Mouse (Mus musculus) Patski (cell line): ENCODE results near the gene Pcolce2. TPM values are rescaled to one million over a fixed set of nuclear protein-coding genes. Genes with fewer than 3 reads are reported as not detected.

Experiments used
- ATAC-seq: fragments of 100-300 bp; one replicate; pipeline ENCODE4 v1.8.0; 2021
- CTCF ChIA-PET: fragments of 350-600 bp; sonication (Branson Sonifier 250); formaldehyde crosslinking; loops from one replicate; lab custom pipeline; 2022; ENCODE audit warnings: inconsistent platforms; lab: Charles Lee
- POLR2A ChIA-PET: fragments of 350-600 bp; sonication (Branson Sonifier 250); formaldehyde crosslinking; loops from one replicate; lab custom pipeline; 2022; ENCODE audit warnings: antibody characterized with exemption, inconsistent platforms; lab: Charles Lee
- DNase-seq: peaks from one replicate; pipeline ENCODE4 v3.0.0-alpha.2; 2011; ENCODE audit warnings: low read depth, low spot score
- H3K27me3 ChIP-seq: fragments of 371-371 bp; one replicate; pipeline ENCODE4 v1.5.1; 2021
- CTCF ChIP-seq: fragments of 100-300 bp; IDR thresholded peaks from one replicate; pipeline ENCODE4 v1.5.1; 2021
- in situ Hi-C: fragments of 300-500 bp; cut with MboI; formaldehyde crosslinking; loops from 3 replicates; pipeline ENCODE4 v1.11.1; 2018; ENCODE audit warnings: low pct_unique_long_range_greater_than_20kb, mixed read lengths
- polyA plus RNA-seq: library from polyadenylated mRNA; unstranded; gene quantifications from one replicate; pipeline ENCODE4 v1.2.3, GENCODE M21; 2021

The Pcolce2 gene
- polyA plus RNA-seq, 1 experiment from 2014 or later, result 6.0 TPM

GRCm38 (mm10) chr9:95676021-95676420 is 38.6 kb downstream of the Pcolce2 start:
- in situ Hi-C loops, result loop anchor here (25.0 kb wide), 1 partner anchor 939 kb away; no protein-coding TSS in a partner anchor
- ChIA-PET POLR2A (interaction anchor here (1.0 kb wide), 1 partner anchor 14 kb away, joined by 3 read pairs; no protein-coding TSS in a partner anchor), CTCF (interaction anchor here (0.9 to 1.3 kb wide), 5 partner anchors 13 to 136 kb away, joined by 3 read pairs; no protein-coding TSS in a partner anchor)
- H3K27me3 ChIP-seq, result no peaks in the 10 kb centered on the region
- ATAC-seq, result no peak
- no peak for DNase-seq
- peak; percentile 47 for TF ChIP-seq CTCF

- no peak for DNase-seq
Measured at GRCm38 (mm10) chr9:95679966-95680365, 42.6 kb downstream of the Pcolce2 start.

GRCm38 (mm10) chr9:95680691-95681090 is 43.3 kb downstream of the Pcolce2 start:
- ChIA-PET POLR2A (no interaction called here), CTCF (interaction anchor here (1.6 kb wide), 1 partner anchor 8 kb away, joined by 7 read pairs; no protein-coding TSS in a partner anchor)
- H3K27me3 ChIP-seq, result no peaks in the 10 kb centered on the region
- no peak for ATAC-seq
- no peak for DNase-seq
- TF ChIP-seq CTCF, result no peak
- in situ Hi-C loops, result loop anchor here (25.0 kb wide), 1 partner anchor 943 kb away; no protein-coding TSS in a partner anchor

More at GRCm38 (mm10) chr9:95679966-95680365, 42.6 kb downstream of the Pcolce2 start:
- CTCF ChIA-PET, result interaction anchor here (1.6 kb wide), 1 partner anchor 9 kb away, joined by 7 read pairs; no protein-coding TSS in a partner anchor
- in situ Hi-C loops, result loop anchor here (25.0 kb wide), 1 partner anchor 943 kb away; no protein-coding TSS in a partner anchor
- POLR2A ChIA-PET, result no interaction called here
- no peaks in the 10 kb centered on the region for H3K27me3 ChIP-seq
- no peak for TF ChIP-seq CTCF
- no peak for ATAC-seq

- H3K27me3 ChIP-seq, result no peaks in the 10 kb centered on the region
- TF ChIP-seq CTCF, result no peak
- in situ Hi-C loops, result loop anchor here (25.0 kb wide), 1 partner anchor 949 kb away; no protein-coding TSS in a partner anchor
- POLR2A ChIA-PET, result no interaction called here
- CTCF ChIA-PET, result no interaction called here
- DNase-seq, result peak; percentile 38
- ATAC-seq, result peak; percentile 67
Measured at GRCm38 (mm10) chr9:95685660-95686440, 48.4 kb downstream of the Pcolce2 start.

GRCm38 (mm10) chr9:95688064-95688463 is 50.7 kb downstream of the Pcolce2 start:
- in situ Hi-C loops, result loop anchor here (25.0 kb wide), 1 partner anchor 951 kb away; no protein-coding TSS in a partner anchor
- POLR2A ChIA-PET, result no interaction called here
- CTCF ChIA-PET, result interaction anchor here (0.9 to 1.8 kb wide), 7 partner anchors 8 to 168 kb away, joined by 3 to 7 read pairs (median 3); no protein-coding TSS in a partner anchor
- ATAC-seq, result no peak
- peak; percentile 67 for TF ChIP-seq CTCF
- H3K27me3 ChIP-seq, result no peaks in the 10 kb centered on the region
- no peak for DNase-seq

- in situ Hi-C loops, result loop anchor here (5.0 to 25.0 kb wide), 2 partner anchors 161 to 956 kb away; no protein-coding TSS in a partner anchor
- no peaks in the 10 kb centered on the region for H3K27me3 ChIP-seq
- ATAC-seq, result no peak
- no peak for DNase-seq
- no peak for TF ChIP-seq CTCF
- CTCF ChIA-PET, result interaction anchor here (1.1 kb wide), 1 partner anchor 138 kb away, joined by 3 read pairs; no protein-coding TSS in a partner anchor
- POLR2A ChIA-PET, result no interaction called here
Measured at GRCm38 (mm10) chr9:95692823-95693222, 55.4 kb downstream of the Pcolce2 start.

GRCm38 (mm10) chr9:95693528-95694100 is 56.2 kb downstream of the Pcolce2 start:
- DNase-seq, result no peak
- H3K27me3 ChIP-seq, result no peaks in the 10 kb centered on the region
- ChIA-PET CTCF (interaction anchor here (1.1 kb wide), 1 partner anchor 139 kb away, joined by 3 read pairs; no protein-coding TSS in a partner anchor), POLR2A (no interaction called here)
- TF ChIP-seq CTCF, result no peak
- in situ Hi-C loops, result loop anchor here (5.0 to 25.0 kb wide), 2 partner anchors 161 to 956 kb away; no protein-coding TSS in a partner anchor
- no peak for ATAC-seq

- H3K27me3 ChIP-seq, result no peaks in the 10 kb centered on the region
- TF ChIP-seq CTCF, result no peak
- ATAC-seq (no peak), DNase-seq (no peak)
- in situ Hi-C loops, result loop anchor here (5.0 to 25.0 kb wide), 2 partner anchors 162 to 957 kb away; no protein-coding TSS in a partner anchor
- CTCF ChIA-PET, result interaction anchor here (1.6 kb wide), 1 partner anchor 9 kb away, joined by 3 read pairs; no protein-coding TSS in a partner anchor
- POLR2A ChIA-PET, result no interaction called here
Measured at GRCm38 (mm10) chr9:95694526-95694925, 57.1 kb downstream of the Pcolce2 start.

GRCm38 (mm10) chr9:95695023-95695422 is 57.6 kb downstream of the Pcolce2 start:
- ChIA-PET POLR2A (interaction anchor here (1.0 kb wide), 1 partner anchor 9 kb away, joined by 6 read pairs; no protein-coding TSS in a partner anchor), CTCF (interaction anchor here (1.6 kb wide), 2 partner anchors 8 to 154 kb away, joined by 3 to 4 read pairs; no protein-coding TSS in a partner anchor)
- ATAC-seq (no peak), DNase-seq (no peak)
- no peak for TF ChIP-seq CTCF
- in situ Hi-C loops, result loop anchor here (5.0 to 25.0 kb wide), 2 partner anchors 162 to 958 kb away; partner anchors contain the start of gene Atr
- no peaks in the 10 kb centered on the region for H3K27me3 ChIP-seq

GRCm38 (mm10) chr9:95696581-95696980 is 59.2 kb downstream of the Pcolce2 start:
- ATAC-seq (no peak), DNase-seq (no peak)
- CTCF ChIA-PET, result interaction anchor here (1.1 to 1.6 kb wide), 4 partner anchors 12 to 171 kb away, joined by 3 to 6 read pairs (median 4); no protein-coding TSS in a partner anchor
- no peaks in the 10 kb centered on the region for H3K27me3 ChIP-seq
- no peak for TF ChIP-seq CTCF
- POLR2A ChIA-PET, result no interaction called here
- in situ Hi-C loops, result loop anchor here (5.0 to 25.0 kb wide), 2 partner anchors 161 to 959 kb away; partner anchors contain the start of gene Atr
